Mouse (Mus musculus) Muller cell, postnatal 12 days (primary cell): ENCODE measurements around the gene Safb.

ENCODE experiments used
- DNase-seq: peaks from one replicate; pipeline ENCODE4 v3.0.0-alpha.2; 2015; ENCODE audit errors: inconsistent ontology term

Safb gene

GRCm38 (mm10) chr17:56584257-56585130 lies at the start of gene Safb, which contains the start of gene Safb2:
Gene Safb (plus strand): TSS chr17:56584825.
Gene Safb2 (minus strand): TSS chr17:56584585.
- DNase-seq = peak; percentile 99

- DNase-seq = no peak
Measured at GRCm38 (mm10) chr17:56536192-56536591, 48.4 kb upstream of the Safb start.

GRCm38 (mm10) chr17:56536874-56537273 lies 47.8 kb upstream of the Safb start:
- no peak for DNase-seq

- DNase-seq = peak; percentile 84
Measured at GRCm38 (mm10) chr17:56537912-56538311, 46.7 kb upstream of the Safb start.

GRCm38 (mm10) chr17:56540562-56540975 lies 44.1 kb upstream of the Safb start:
- DNase-seq = no peak

GRCm38 (mm10) chr17:56542736-56543135 lies 41.9 kb upstream of the Safb start:
- DNase-seq = peak; percentile 24

GRCm38 (mm10) chr17:56543684-56544224 lies 40.9 kb upstream of the Safb start:
- no peak for DNase-seq

GRCm38 (mm10) chr17:56544699-56545387 lies 39.8 kb upstream of the Safb start:
- no peak for DNase-seq

- no peak for DNase-seq
Measured at GRCm38 (mm10) chr17:56545945-56546344, 38.7 kb upstream of the Safb start.

GRCm38 (mm10) chr17:56546576-56546975 lies 38.0 kb upstream of the Safb start:
- DNase-seq = no peak

GRCm38 (mm10) chr17:56547116-56547845 lies 37.3 kb upstream of the Safb start:
- DNase-seq = no peak

- DNase-seq = no peak
Measured at GRCm38 (mm10) chr17:56547846-56548604, 36.6 kb upstream of the Safb start.

- no peak for DNase-seq
Measured at GRCm38 (mm10) chr17:56548605-56549105, 36.0 kb upstream of the Safb start.

GRCm38 (mm10) chr17:56550784-56551475 lies 33.7 kb upstream of the Safb start:
- DNase-seq = no peak

- no peak for DNase-seq
Measured at GRCm38 (mm10) chr17:56551841-56552581, 32.6 kb upstream of the Safb start.

GRCm38 (mm10) chr17:56552781-56553363 lies 31.8 kb upstream of the Safb start:
- DNase-seq = peak; percentile 63

- DNase-seq = no peak
Measured at GRCm38 (mm10) chr17:56554122-56554551, 30.5 kb upstream of the Safb start, which contains the start of gene Gm20219. Gene Gm20219 (minus strand): TSS chr17:56554387.

- DNase-seq = peak; percentile 61
Measured at GRCm38 (mm10) chr17:56558448-56558847, 26.2 kb upstream of the Safb start.

GRCm38 (mm10) chr17:56559386-56559785 lies 25.2 kb upstream of the Safb start:
- no peak for DNase-seq
